Mouse (Mus musculus) hematopoietic multipotent progenitor cell, adult 10-12 weeks (in vitro differentiated cells): ENCODE data around the gene 2010315B03Rik. TPM values are rescaled to one million over a fixed set of nuclear protein-coding genes. Genes with fewer than 3 reads are reported as not detected.

Experiments used
- polyA plus RNA-seq: library from polyadenylated mRNA; stranded (reverse); fragments of >175 nt; gene quantifications from 2 replicates; pipeline ENCODE4 v1.2.3, GENCODE M21; 2012; ENCODE audit warnings: low replicate concordance

The 2010315B03Rik gene
- 1.5 TPM in 1 of 2 replicates, not detected in the other for polyA plus RNA-seq

GRCm38 (mm10) chr9:124312171-124313142 is at the start of gene 2010315B03Rik:
Gene 2010315B03Rik, minus strand, starts transcription at chr9:124312696.

Other genes with a start within 250 kb of the 2010315B03Rik start
- gene Ccr2, start 210.7 kb downstream of the 2010315B03Rik start, polyA plus RNA-seq, result 5.0 and 7.6 TPM in 2 replicates
- gene Ccr5, start 191.2 kb downstream of the 2010315B03Rik start, polyA plus RNA-seq, result 0.29 and 0.51 TPM in 2 replicates
- gene Ppp2r3d, start 164.2 kb upstream of the 2010315B03Rik start, polyA plus RNA-seq, result 245 and 704 TPM in 2 replicates
- not detected in 2 replicates for gene Gm21836, start 181.1 kb upstream of the 2010315B03Rik start, polyA plus RNA-seq